Mouse (Mus musculus): ENCODE measurements around the gene Itpr2.

DNA sequence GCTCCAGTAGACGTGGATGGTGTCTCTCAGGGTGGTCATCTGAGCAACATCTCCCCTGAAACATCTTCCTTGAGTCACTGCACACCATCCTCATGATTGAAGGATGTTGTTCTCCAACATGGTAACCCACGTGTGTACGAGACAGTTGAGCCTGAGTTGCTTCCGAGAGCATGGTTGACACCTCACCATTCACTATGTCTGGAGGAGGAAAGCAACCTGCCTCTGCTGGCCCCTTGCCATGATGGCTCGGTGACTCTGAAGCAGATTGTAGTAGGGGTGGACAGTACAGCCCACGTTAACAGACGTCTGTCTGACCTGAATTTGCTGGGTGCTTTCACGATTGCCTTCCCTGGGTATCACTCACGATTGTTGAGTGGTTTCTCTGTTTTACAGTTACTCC lies 317.3 kb downstream of the Itpr2 start:
- TF ChIP-seq CTCF (IDR thresholded peaks at IDR 0.05; ENCODE audit: low read depth, low read length): no peak
- TF ChIP-seq GATA1 (IDR thresholded peaks at IDR 0.05; ENCODE audit: borderline replicate concordance, low read length): no peak
- no peak for TF ChIP-seq POLR2AphosphoS5 (IDR thresholded peaks at IDR 0.05; ENCODE audit: insufficient replicate concordance, low read depth, low read length)

Measured in G1E (cell line).